Mouse (Mus musculus): ENCODE data around the gene Bcat2.

DNA sequence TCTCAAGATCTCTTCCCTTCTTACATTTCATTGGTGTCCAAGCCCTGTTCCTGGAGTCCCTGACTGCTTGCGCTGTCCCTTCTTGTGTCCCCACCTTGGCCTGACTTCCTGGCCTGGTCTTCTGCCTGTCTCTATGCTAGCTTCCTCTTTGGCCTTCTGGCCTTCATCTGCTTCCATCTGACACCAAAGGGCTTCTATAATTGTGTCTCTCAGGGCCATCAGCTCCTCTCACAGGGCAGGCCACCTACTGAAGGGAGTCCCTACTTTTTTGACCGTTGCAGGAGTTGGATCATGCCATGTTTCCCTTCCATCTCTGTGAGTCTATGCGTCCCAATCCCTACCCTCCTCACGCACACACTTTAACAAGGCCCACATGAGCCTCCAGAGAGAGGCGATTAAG is 19.9 kb downstream of the Bcat2 start:
- no peak for TF ChIP-seq POLR2A (IDR thresholded peaks at IDR 0.05; ENCODE audit: insufficient read length, low read depth)
- no peak for TF ChIP-seq E2F4 (IDR thresholded peaks at IDR 0.05; ENCODE audit: insufficient read depth)
- TF ChIP-seq USF1 (IDR thresholded peaks at IDR 0.05; ENCODE audit: low read depth) = no peak
- TF ChIP-seq POLR2AphosphoS2 (IDR thresholded peaks at IDR 0.05; ENCODE audit: insufficient read length, low read depth) = no peak

All from myocyte (in vitro differentiated cells).